Mouse (Mus musculus) limb, embryonic 15.5 days (tissue): ENCODE results near the gene Glb1l. TPM values are rescaled to one million over a fixed set of nuclear protein-coding genes. Genes with fewer than 3 reads are reported as not detected.

Source experiments
- ATAC-seq: fragments of 200-750 bp; cut with Nextera tagmentation; 2 replicates; pipeline ENCODE4 v1.8.0; 2017; ENCODE audit warnings: low read depth, moderate TSS enrichment; ENCODE audit not compliant: insufficient number of reproducible peaks, low FRiP score, low TSS enrichment
- H3K27ac ChIP-seq: fragments of 300-500 bp; sonication (generic); 2 replicates; pipeline ENCODE4 v1.5.1; 2015; ENCODE audit warnings: moderate library complexity, mild to moderate bottlenecking, inconsistent platforms
- H3K27me3 ChIP-seq: fragments of 300-500 bp; sonication (generic); 2 replicates; pipeline ENCODE4 v1.6.1; 2015; ENCODE audit warnings: inconsistent platforms
- H3K36me3 ChIP-seq: fragments of 300-500 bp; sonication (generic); 2 replicates; pipeline ENCODE4 v1.6.1; 2015; ENCODE audit warnings: inconsistent platforms
- H3K4me1 ChIP-seq: fragments of 300-500 bp; sonication (generic); 2 replicates; pipeline ENCODE4 v1.6.1; 2015; ENCODE audit warnings: inconsistent platforms
- H3K4me2 ChIP-seq: fragments of 300-500 bp; sonication (generic); 2 replicates; pipeline ENCODE4 v1.6.1; 2015; ENCODE audit warnings: mild to moderate bottlenecking, inconsistent platforms
- H3K4me3 ChIP-seq: fragments of 300-500 bp; sonication (generic); 2 replicates; pipeline ENCODE4 v1.5.1; 2015; ENCODE audit warnings: mild to moderate bottlenecking, inconsistent platforms
- H3K9ac ChIP-seq: fragments of 300-500 bp; sonication (generic); 2 replicates; pipeline ENCODE4 v1.6.1; 2015; ENCODE audit warnings: inconsistent platforms
- H3K9me3 ChIP-seq: fragments of 300-500 bp; sonication (generic); 2 replicates; pipeline ENCODE4 v1.6.1; 2016; ENCODE audit warnings: inconsistent platforms
- WGBS: fragments of 180-500 bp; shearing (Covaris S2); methylation state at CpG from one replicate; pipeline ENCODE4 v1.1.7; 2015; 5-methylcytosine and 5-hydroxymethylcytosine counted together
- polyA plus RNA-seq: library from polyadenylated mRNA; unstranded; fragments of >200 nt; fragmentation: Nextera tagmentation; extraction: Ambion mirVana; gene quantifications from 2 replicates; pipeline ENCODE4 v1.2.1, GENCODE M21; 2015

The Glb1l gene
- polyA plus RNA-seq, 1 experiment from 2014 or later: 19.0 TPM

DNA sequence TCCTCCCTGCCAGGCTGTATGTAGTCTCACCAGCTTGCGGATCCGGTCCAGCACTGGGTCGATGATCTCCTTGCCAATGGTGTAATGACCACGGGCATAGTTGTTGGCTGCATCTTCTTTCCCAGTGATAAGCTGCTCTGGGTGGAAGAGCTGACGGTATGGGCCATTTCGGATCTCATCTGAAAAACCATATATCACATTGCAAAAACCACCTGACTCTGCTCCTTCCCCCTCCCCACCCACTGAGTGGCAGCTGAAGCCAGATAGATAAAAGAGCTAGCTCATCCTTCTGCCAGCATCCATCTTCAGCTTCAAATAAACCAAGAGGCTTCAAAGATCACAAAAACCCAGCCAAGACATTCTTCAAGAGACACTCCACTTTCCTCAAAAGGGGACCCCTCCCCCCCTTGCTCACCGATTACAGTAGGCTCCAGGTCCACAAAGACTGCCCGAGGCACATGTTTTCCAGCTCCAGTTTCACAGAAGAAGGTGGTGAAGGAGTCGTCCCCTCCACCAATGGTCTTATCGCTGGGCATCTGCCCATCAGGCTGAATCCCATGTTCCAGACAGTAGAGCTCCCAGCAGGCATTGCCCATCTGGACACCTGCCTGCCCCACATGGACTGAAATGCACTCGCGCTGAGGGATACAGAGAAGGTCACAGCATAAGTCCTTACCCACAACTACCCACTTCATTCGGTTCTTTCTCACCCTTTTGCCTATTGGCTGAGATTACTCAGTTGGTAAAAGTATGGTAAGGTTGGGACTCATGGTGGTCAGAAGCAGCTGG, 6.4 kb upstream of the Glb1l start:
- Histone ChIP-seq H3K4me3 (no peak overlapping the region; the same call in 1 of the 2 replicates), H3K4me1 (peaks cover 30% of the 10 kb centered on the region), H3K9ac (no peak overlapping the region), H3K9me3 (no peaks in the 10 kb centered on the region), H3K4me2 (no peak overlapping the region), H3K27ac (no peak overlapping the region), H3K36me3 (peaks cover 37% of the 10 kb centered on the region), H3K27me3 (peaks cover 50% of the 10 kb centered on the region)
- no peak for ATAC-seq
- WGBS: 71% methylated on average over 13 of the region's 13 CpGs

DNA sequence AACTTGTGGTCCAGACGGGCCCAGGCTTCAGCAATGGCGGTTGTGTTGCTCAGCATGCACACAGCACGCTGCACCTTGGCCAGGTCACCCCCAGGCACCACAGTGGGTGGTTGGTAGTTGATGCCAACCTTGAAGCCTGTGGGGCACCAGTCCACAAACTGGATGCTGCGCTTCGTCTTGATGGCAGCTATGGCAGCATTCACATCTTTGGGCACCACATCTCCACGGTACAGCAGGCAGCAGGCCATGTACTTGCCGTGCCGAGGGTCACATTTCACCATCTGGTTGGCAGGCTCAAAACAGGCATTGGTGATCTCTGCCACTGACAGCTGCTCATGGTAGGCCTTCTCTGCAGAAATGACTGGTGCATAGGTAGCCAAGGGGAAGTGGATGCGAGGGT, 5.2 kb upstream of the Glb1l start:
- no peak overlapping the region for H3K4me3 ChIP-seq
- no peak for ATAC-seq
- 92% methylated on average over 9 of the region's 9 CpGs for WGBS

DNA sequence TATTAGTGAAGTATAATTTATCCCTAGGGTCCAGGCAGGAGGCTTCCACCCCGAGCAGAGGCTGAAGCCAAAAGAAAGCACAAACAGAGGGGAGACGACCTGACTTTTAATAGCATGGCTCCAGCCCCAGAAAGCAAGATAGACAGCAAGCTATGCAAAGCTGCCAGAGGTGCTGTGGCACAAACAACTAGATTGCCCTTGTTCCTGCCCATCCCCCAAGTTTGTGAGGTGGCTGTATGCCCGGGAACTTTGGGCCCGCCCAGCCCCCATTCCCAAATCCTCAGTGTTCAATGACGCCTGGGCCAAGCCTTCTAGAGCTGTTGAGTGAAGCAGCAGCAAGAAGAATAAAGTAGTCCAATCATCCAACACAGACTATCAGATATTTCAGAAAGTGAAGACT, 4.3 kb upstream of the Glb1l start:
- no peak for ATAC-seq
- H3K4me2 ChIP-seq: no peak overlapping the region
- H3K27me3 ChIP-seq: peaks cover 31% of the 10 kb centered on the region
- H3K4me3 ChIP-seq: no peak overlapping the region
- 69% methylated on average over 5 of the region's 5 CpGs for WGBS
- peaks cover 45% of the 10 kb centered on the region for H3K4me1 ChIP-seq
- H3K9ac ChIP-seq: no peak overlapping the region
- H3K27ac ChIP-seq: no peak overlapping the region
- H3K9me3 ChIP-seq: no peaks in the 10 kb centered on the region
- peaks cover 40% of the 10 kb centered on the region for H3K36me3 ChIP-seq

More for the DNA sequence above, 5.2 kb upstream of the Glb1l start:
- H3K27ac ChIP-seq: no peak overlapping the region
- H3K4me2 ChIP-seq: no peak overlapping the region
- H3K36me3 ChIP-seq: peaks cover 40% of the 10 kb centered on the region
- no peak overlapping the region for H3K9ac ChIP-seq
- peaks cover 40% of the 10 kb centered on the region for H3K4me1 ChIP-seq
- H3K9me3 ChIP-seq: no peaks in the 10 kb centered on the region
- H3K27me3 ChIP-seq: peaks cover 40% of the 10 kb centered on the region

DNA sequence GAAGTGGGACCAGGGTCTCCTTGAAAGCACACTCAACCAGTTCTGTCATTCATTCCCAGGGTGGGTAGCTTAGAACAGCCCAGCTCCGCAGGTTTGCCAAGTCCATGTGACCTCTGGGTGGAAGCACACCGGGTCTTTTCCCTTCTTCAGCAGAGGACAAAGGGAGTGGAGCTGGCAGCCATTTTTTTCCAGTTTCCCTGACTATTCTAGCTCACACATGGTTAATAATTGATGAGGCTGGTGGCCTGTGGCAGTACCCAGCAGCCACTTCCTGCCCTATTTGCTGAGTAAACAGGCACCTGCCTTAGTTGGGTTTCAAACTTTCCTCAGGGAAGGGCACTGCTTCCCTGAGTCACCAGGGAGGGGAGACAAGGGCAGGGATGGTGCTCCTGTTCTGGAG, 3.8 kb upstream of the Glb1l start:
- 80% methylated on average over 2 of the region's 2 CpGs for WGBS

DNA sequence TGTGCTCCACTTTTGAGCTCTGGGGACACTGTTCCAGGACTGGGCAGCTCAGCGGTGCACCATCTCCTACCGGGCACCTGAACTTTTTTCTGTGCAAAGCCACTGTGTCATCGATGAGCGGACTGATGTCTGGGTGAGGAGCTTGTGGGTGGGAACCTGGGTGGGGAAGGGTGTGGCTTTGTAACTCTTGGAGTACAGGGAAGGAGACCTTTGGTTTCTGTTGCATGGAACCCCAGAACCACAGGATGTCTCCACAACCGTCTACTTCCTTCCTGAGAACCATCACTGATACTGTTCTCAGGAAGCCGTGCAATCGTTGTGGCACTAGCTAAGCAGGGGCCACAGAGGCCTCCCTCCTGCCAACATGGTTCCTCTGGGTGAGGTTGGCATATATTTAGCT, 2.5 kb upstream of the Glb1l start:
- WGBS: 88% methylated on average over 7 of the region's 7 CpGs
- no peaks in the 10 kb centered on the region for H3K9me3 ChIP-seq
- no peak for ATAC-seq

More for the DNA sequence above, 3.8 kb upstream of the Glb1l start:
- no peak overlapping the region for H3K4me3 ChIP-seq
- no peak overlapping the region for H3K9ac ChIP-seq
- no peak overlapping the region for H3K27ac ChIP-seq
- peaks cover 45% of the 10 kb centered on the region for H3K4me1 ChIP-seq
- no peaks in the 10 kb centered on the region for H3K9me3 ChIP-seq
- no peak overlapping the region for H3K4me2 ChIP-seq
- ATAC-seq: no peak
- peaks cover 26% of the 10 kb centered on the region for H3K27me3 ChIP-seq
- peaks cover 40% of the 10 kb centered on the region for H3K36me3 ChIP-seq

DNA sequence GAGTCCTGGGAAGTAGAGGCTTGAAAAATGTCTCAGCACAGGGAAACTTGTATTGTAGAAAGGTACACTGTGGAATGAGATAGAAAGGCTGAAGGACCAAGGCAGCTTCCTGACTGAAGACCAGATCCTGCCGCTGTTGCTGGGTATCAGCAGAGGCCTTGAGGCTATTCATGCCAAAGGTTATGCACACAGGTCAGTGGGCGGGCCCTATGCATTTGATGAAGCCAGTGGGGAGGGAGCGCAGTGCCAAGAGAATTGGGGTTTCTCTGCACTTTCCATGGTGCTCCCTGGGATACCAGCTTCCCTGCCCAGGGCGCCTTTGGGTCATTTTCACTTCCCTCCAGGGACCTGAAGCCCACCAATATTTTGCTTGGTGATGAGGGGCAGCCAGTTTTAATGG, 1.9 kb upstream of the Glb1l start:
- Histone ChIP-seq H3K9ac (no peak overlapping the region), H3K27ac (no peak overlapping the region), H3K27me3 (peaks cover 10% of the 10 kb centered on the region; the same call in 1 of the 2 replicates), H3K4me1 (peaks cover 40% of the 10 kb centered on the region), H3K9me3 (no peaks in the 10 kb centered on the region), H3K36me3 (peaks cover 40% of the 10 kb centered on the region), H3K4me3 (no peak overlapping the region), H3K4me2 (no peak overlapping the region)
- 95% methylated on average over 4 of the region's 4 CpGs for WGBS
- ATAC-seq: no peak

More for the DNA sequence above, 2.5 kb upstream of the Glb1l start:
- Histone ChIP-seq H3K4me3 (no peak overlapping the region), H3K27ac (no peak overlapping the region), H3K4me2 (no peak overlapping the region), H3K36me3 (peaks cover 40% of the 10 kb centered on the region), H3K4me1 (peaks cover 44% of the 10 kb centered on the region), H3K9ac (no peak overlapping the region), H3K27me3 (peaks cover 13% of the 10 kb centered on the region)

DNA sequence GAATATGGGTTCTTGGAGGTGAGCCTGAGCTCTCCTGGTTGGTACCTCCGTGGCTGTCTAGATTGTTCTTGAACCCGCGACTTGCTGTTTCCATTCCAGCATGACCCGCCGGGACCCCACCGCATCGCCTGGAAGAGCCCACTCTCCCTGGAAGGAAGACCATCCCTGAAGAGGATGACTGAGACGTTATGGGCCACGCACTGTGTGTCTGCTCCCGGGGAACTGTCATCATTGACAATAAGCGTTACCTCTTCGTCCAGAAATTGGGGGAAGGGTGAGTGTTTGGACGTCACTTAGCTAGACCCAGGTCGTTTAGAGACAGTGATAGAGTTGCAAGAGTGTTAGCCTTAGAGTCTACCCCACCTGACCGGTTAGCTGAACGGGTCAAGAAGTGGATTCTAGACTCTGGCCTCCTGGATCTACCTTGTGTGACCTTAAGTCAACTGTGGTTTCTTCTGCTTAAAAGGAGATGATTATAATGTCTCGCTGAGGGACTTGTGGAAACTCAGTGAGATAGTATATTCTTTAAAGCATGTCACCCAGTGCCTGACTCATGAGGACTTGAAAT, 612 bp upstream of the Glb1l start:
- Histone ChIP-seq H3K4me1 (peaks cover 40% of the 10 kb centered on the region), H3K36me3 (peaks cover 42% of the 10 kb centered on the region), H3K27ac (peak overlapping the region; percentile 65), H3K4me2 (peak overlapping the region; percentile 85), H3K4me3 (peak overlapping the region; percentile 86), H3K9me3 (no peaks in the 10 kb centered on the region), H3K27me3 (no peaks in the 10 kb centered on the region), H3K9ac (peak overlapping the region; percentile 96)
- ATAC-seq: no peak
- WGBS: 10% methylated on average over 17 of the region's 17 CpGs

DNA sequence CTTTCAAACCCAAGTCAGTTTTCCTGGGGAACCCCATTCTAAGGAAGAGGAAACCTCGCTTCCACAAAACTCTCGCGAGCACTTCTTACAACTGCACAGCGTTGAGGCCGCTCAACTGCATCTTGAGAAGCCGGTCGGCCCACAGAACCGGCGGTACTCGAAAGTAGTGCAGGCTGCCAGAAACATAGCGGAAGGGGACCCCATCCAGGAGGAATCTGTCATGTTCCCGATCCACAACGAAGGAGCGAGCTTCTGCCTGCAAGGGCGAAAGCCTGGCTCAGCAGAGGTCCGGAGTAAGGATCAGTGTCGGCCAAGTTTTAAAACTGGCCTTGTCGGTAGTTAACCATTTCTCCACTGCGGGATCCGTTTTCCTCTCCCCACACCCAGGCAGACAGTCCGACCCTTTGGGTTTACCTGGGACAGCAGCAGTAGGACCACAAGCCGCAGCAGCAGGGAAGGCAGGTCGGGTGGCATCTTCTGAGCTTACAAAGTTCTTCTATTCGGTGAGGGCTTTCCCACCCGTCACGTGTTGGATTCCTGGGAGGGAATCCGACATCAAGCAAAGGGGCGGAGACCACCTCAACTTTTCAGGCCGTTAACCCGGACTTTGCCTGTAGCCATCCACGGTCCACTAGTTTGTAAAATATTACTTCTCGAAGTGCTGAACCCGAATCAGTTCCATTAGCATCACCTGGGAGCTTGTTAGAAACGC, 1.5 kb downstream of the Glb1l start:
- Histone ChIP-seq H3K27me3 (no peaks in the 10 kb centered on the region), H3K36me3 (peaks cover 24% of the 10 kb centered on the region), H3K4me3 (peak overlapping the region; percentile 51), H3K27ac (peak overlapping the region; percentile 74), H3K4me1 (peaks cover 40% of the 10 kb centered on the region), H3K9ac (peak overlapping the region; percentile 55), H3K4me2 (peak overlapping the region; percentile 85), H3K9me3 (no peaks in the 10 kb centered on the region)
- 9% methylated on average over 34 of the region's 34 CpGs for WGBS
- ATAC-seq: no peak

DNA sequence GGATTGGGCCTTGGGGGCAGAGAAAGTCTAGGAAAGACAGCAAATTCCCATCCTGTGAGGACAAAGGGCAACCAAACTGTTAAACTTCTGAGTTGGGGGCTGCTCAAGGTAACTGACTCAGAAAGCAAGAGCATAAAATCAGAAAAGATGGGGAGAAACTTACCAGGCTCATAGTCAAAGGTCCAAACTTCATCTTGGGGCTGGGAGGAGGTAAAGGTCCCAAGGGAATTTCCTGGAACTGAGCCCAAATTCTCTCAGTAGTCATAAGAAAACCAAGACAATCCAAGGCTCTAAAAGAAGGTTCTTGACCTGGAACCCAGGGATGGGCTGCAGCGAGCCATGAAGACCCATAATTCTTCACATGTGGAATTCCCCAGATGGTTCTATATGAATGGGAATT, 9.4 kb downstream of the Glb1l start:
- Histone ChIP-seq H3K4me1 (no peaks in the 10 kb centered on the region), H3K27me3 (no peaks in the 10 kb centered on the region), H3K9me3 (no peaks in the 10 kb centered on the region), H3K27ac (no peak overlapping the region), H3K4me2 (no peak overlapping the region), H3K36me3 (peaks cover 52% of the 10 kb centered on the region), H3K4me3 (no peak overlapping the region), H3K9ac (no peak overlapping the region)
- no peak for ATAC-seq
- 92% methylated on average over 1 of the region's 1 CpGs for WGBS

DNA sequence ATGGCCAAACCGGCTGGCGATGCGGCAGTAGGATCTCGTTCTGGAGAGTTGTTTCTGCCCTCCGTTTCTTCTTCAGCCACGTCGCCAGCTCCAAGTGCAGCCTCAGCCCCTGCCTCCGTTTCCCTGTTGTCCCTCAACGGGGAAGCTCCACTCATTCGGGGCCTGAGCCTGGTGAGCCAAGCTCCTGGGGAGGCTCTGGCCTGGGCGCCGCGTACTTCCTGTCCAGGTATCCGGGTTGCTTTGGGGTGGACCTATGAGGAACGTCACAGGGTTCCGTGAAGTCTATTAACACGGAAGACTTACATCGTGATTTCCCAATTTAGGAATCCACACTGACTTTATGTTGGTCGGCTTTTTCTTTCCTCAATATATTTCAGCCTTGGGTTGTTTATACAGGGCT, 18.2 kb downstream of the Glb1l start:
- Histone ChIP-seq H3K9ac (peak overlapping the region; percentile 85), H3K36me3 (peaks cover 36% of the 10 kb centered on the region), H3K4me1 (peaks cover 22% of the 10 kb centered on the region), H3K9me3 (no peaks in the 10 kb centered on the region), H3K27me3 (no peaks in the 10 kb centered on the region), H3K4me2 (peak overlapping the region; percentile 86), H3K4me3 (peak overlapping the region; percentile 79), H3K27ac (peak overlapping the region; percentile 94)
- ATAC-seq: no peak
- WGBS: under 1% methylated on average over 19 of the region's 19 CpGs

DNA sequence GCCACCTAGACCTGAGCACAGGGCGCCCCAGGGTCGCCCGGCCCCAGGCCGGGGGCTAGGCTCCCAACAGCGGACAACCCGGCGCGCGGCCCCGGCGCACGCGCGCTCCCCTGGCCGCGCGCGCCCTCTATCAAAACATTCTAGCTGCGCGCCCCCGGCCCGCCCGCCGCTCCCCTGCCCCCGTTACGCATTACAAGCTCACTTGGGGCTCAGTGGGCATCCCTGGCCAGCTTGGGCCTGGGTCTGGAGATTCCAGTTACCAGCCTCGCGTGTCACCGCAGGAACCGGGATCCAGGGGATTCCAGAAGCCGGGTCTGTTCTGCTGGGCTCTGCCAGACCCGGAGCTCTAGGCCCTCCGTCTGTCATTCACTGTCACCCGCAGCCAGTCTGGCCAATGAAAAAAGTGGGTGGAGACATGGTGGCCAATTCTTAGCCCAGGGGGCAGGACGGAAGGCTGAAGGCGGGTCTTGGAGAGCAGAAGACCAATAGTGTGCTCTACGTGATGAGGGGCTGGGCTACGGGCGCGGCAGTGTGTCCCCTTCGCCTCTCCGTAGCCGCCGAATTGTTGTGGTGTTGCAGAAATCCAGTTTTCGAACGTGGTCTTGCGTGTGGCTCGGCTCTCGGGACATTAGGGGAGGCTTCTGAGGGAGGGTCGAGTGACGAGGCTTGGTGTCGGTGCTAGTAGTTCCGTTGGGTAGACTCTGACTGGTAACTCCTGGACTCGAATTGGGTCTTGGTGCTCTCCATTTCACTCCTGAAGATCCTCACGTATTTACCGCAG, 18.8 kb downstream of the Glb1l start, which contains the start of the genes Ankzf1 and Atg9a:
TSS of gene Ankzf1 (plus strand) at position 530 of the 781 bp plus-strand sequence.
TSS of gene Atg9a (minus strand) at position 575 of the 781 bp plus-strand sequence.
- ATAC-seq: peak; percentile 98
- peaks cover 22% of the 10 kb centered on the region for H3K4me1 ChIP-seq

More for the DNA sequence above, 18.8 kb downstream of the Glb1l start, which contains the start of the genes Ankzf1 and Atg9a:
- H3K4me3 ChIP-seq: peak within 1 kb of the TSS; percentile 79
- H3K36me3 ChIP-seq: peaks cover 38% of the 10 kb centered on the region
- peak within 1 kb of the TSS; percentile 94 for H3K27ac ChIP-seq
- no peaks in the 10 kb centered on the region for H3K27me3 ChIP-seq
- H3K9me3 ChIP-seq: no peaks in the 10 kb centered on the region
- peak within 1 kb of the TSS; percentile 86 for H3K4me2 ChIP-seq
- H3K9ac ChIP-seq: peak within 1 kb of the TSS; percentile 85
- under 1% methylated on average over 55 of the region's 56 CpGs for WGBS
